In genomic region chr13:63278796-63279475, GRCm38 (mm10) we compare ENCODE assay signal across 8 mouse cellular contexts.
A peak's percentile ranks its signal among the peaks of the same experiment; 100 is the strongest.
DNase-seq lines count a peak whose midpoint lies in the region; ATAC-seq lines count a peak whose summit lies in the region.

No protein-coding gene starts in this region.

- H3K9ac ChIP-seq in forebrain, embryonic 12.5 days = no peak overlapping the region
- H3K9ac ChIP-seq in hindbrain, embryonic 12.5 days = peak overlapping the region; percentile 32
- H3K9ac ChIP-seq in limb, embryonic 15.5 days = peak overlapping the region; percentile 14; the same call in 1 of the 2 replicates
- H3K9ac ChIP-seq in midbrain, embryonic 12.5 days (replicated peaks) = no peak overlapping the region

- H3K9me3 ChIP-seq in forebrain, embryonic 12.5 days = no peaks in the 10 kb centered on the region
- H3K9me3 ChIP-seq in hindbrain, embryonic 12.5 days (replicated peaks) = no peaks in the 10 kb centered on the region
- no peaks in the 10 kb centered on the region for H3K9me3 ChIP-seq in limb, embryonic 15.5 days
- H3K9me3 ChIP-seq in midbrain, embryonic 12.5 days = no peaks in the 10 kb centered on the region

- H3K4me2 ChIP-seq in forebrain, embryonic 12.5 days = peak overlapping the region; percentile 19
- H3K4me2 ChIP-seq in hindbrain, embryonic 12.5 days (replicated peaks) = peak overlapping the region; percentile 36
- H3K4me2 ChIP-seq in limb, embryonic 15.5 days = peak overlapping the region; percentile 44
- peak overlapping the region; percentile 41 for H3K4me2 ChIP-seq in midbrain, embryonic 12.5 days (replicated peaks)

- H3K27ac ChIP-seq in forebrain, embryonic 12.5 days = peak overlapping the region; percentile 54; the same call in 1 of the 2 replicates
- H3K27ac ChIP-seq in hindbrain, embryonic 12.5 days = peak overlapping the region; percentile 62; the same call in 1 of the 2 replicates
- H3K27ac ChIP-seq in limb, embryonic 15.5 days = peak overlapping the region; percentile 84
- peak overlapping the region; percentile 61; the same call in 1 of the 2 replicates for H3K27ac ChIP-seq in midbrain, embryonic 12.5 days (replicated peaks)

- peaks cover 8% of the 10 kb centered on the region; the same call in 1 of the 2 replicates for H3K36me3 ChIP-seq in forebrain, embryonic 12.5 days (replicated peaks)
- H3K36me3 ChIP-seq in hindbrain, embryonic 12.5 days = peaks cover 13% of the 10 kb centered on the region; the same call in 1 of the 2 replicates
- peaks cover 23% of the 10 kb centered on the region for H3K36me3 ChIP-seq in limb, embryonic 15.5 days
- no peaks in the 10 kb centered on the region for H3K36me3 ChIP-seq in midbrain, embryonic 12.5 days

- ATAC-seq in forebrain, embryonic 12.5 days (ENCODE audit: low FRiP score) = peak; percentile 71
- ATAC-seq in hindbrain, embryonic 12.5 days (ENCODE audit: low FRiP score) = peak; percentile 83
- ATAC-seq in limb, embryonic 15.5 days (ENCODE audit: insufficient number of reproducible peaks, low FRiP score, low TSS enrichment, low read depth) = peak; percentile 54; the same call in 1 of the 2 replicates
- peak; percentile 81 for ATAC-seq in midbrain, embryonic 12.5 days (ENCODE audit: low FRiP score, low read depth)

- H3K4me1 ChIP-seq in forebrain, embryonic 12.5 days = peaks cover 33% of the 10 kb centered on the region
- H3K4me1 ChIP-seq in hindbrain, embryonic 12.5 days = peaks cover 25% of the 10 kb centered on the region
- H3K4me1 ChIP-seq in limb, embryonic 15.5 days = peaks cover 71% of the 10 kb centered on the region
- H3K4me1 ChIP-seq in midbrain, embryonic 12.5 days = peaks cover 36% of the 10 kb centered on the region

- WGBS in forebrain, embryonic 12.5 days = 14% methylated on average over 10 of the region's 10 CpGs
- WGBS in hindbrain, embryonic 12.5 days = 5% methylated on average over 10 of the region's 10 CpGs
- 9% methylated on average over 10 of the region's 10 CpGs for WGBS in limb, embryonic 15.5 days
- 9% methylated on average over 10 of the region's 10 CpGs for WGBS in midbrain, embryonic 12.5 days

- DNase-seq in 3134 (ENCODE audit: extremely low read depth, insufficient read length, low spot score) (peak; percentile 57), MN1 (ENCODE audit: low spot score) (peak; percentile 78)
- no peak for DNase-seq in urinary bladder, adult 18-20 months (ENCODE audit: low spot score in 2 of 2)
- no peak for DNase-seq in natural killer cell, adult 2 months (ENCODE audit: low spot score in 2 of 2)

- H3K4me3 ChIP-seq in forebrain, embryonic 12.5 days (replicated peaks) = 0 out of 2 replicates have a peak overlapping the region, but pooled peaks have one; percentile 4
- peak overlapping the region; percentile 6; the same call in 1 of the 2 replicates for H3K4me3 ChIP-seq in hindbrain, embryonic 12.5 days
- H3K4me3 ChIP-seq in limb, embryonic 15.5 days = peak overlapping the region; percentile 49
- H3K4me3 ChIP-seq in midbrain, embryonic 12.5 days = no peak overlapping the region

- peaks cover 15% of the 10 kb centered on the region; the same call in 1 of the 2 replicates for H3K27me3 ChIP-seq in forebrain, embryonic 12.5 days
- H3K27me3 ChIP-seq in hindbrain, embryonic 12.5 days = peaks cover 23% of the 10 kb centered on the region
- no peaks in the 10 kb centered on the region for H3K27me3 ChIP-seq in limb, embryonic 15.5 days
- H3K27me3 ChIP-seq in midbrain, embryonic 12.5 days = peaks cover 39% of the 10 kb centered on the region; the same call in 1 of the 2 replicates

Comparison
In these comparisons a context has a peak if more than half of its experiments do, and no peak if none do; other contexts are left out.
1. DNase-seq: peak in 3134 (single experiment) and MN1 (single experiment); none in urinary bladder, adult 18-20 months (0 of 2) and natural killer cell, adult 2 months (0 of 2).
2. H3K9ac ChIP-seq: peak in hindbrain, embryonic 12.5 days (single experiment) and limb, embryonic 15.5 days (single experiment); none in forebrain, embryonic 12.5 days (single experiment) and midbrain, embryonic 12.5 days (single experiment).
3. Peak in every context shown above with its lines, with median percentiles within 50 percentile points of each other: ATAC-seq, H3K27ac ChIP-seq and H3K4me2 ChIP-seq.